Mouse (Mus musculus) kidney, embryonic 14.5 days (tissue): ENCODE results near the gene Dnhd1. TPM values are rescaled to one million over a fixed set of nuclear protein-coding genes. Genes with fewer than 3 reads are reported as not detected.
"Not testable (repeated sequence)": the region's sequence is repeated elsewhere in the genome, so short reads cannot be mapped to it uniquely, and the experiment has no call there.

ENCODE experiments used
- ATAC-seq: fragments of 200-750 bp; cut with Nextera tagmentation; 2 replicates; pipeline ENCODE4 v1.8.0; 2017; ENCODE audit warnings: moderate number of reproducible peaks, mild to moderate bottlenecking, moderate TSS enrichment, moderate library complexity; ENCODE audit not compliant: low FRiP score, low TSS enrichment
- H3K27ac ChIP-seq: fragments of 300-500 bp; sonication (generic); 2 replicates; pipeline ENCODE4 v1.5.1; 2014; ENCODE audit warnings: low read depth, mild to moderate bottlenecking, low read length, moderate library complexity, mixed read lengths
- H3K27me3 ChIP-seq: fragments of 300-500 bp; sonication (generic); 2 replicates; pipeline ENCODE4 v1.6.1; 2014; ENCODE audit warnings: mild to moderate bottlenecking, low read length; ENCODE audit not compliant: control insufficient read depth, insufficient read depth
- H3K36me3 ChIP-seq: fragments of 300-500 bp; sonication (generic); 2 replicates; pipeline ENCODE4 v1.6.1; 2014; ENCODE audit warnings: low read length, mixed read lengths; ENCODE audit not compliant: control insufficient read depth, insufficient read depth
- H3K4me1 ChIP-seq: fragments of 300-500 bp; sonication (generic); 2 replicates; pipeline ENCODE4 v1.6.1; 2014; ENCODE audit warnings: low read length, mixed read lengths; ENCODE audit not compliant: control insufficient read depth, insufficient read depth
- H3K4me2 ChIP-seq: fragments of 300-500 bp; sonication (generic); replicated peaks from 2 replicates; pipeline ENCODE4 v1.6.1; 2014; ENCODE audit warnings: low read depth, mild to moderate bottlenecking, low read length
- H3K4me3 ChIP-seq: fragments of 300-500 bp; sonication (generic); 2 replicates; pipeline ENCODE4 v1.5.1; 2014; ENCODE audit warnings: mild to moderate bottlenecking, low read length
- H3K9ac ChIP-seq: fragments of 300-500 bp; sonication (generic); 2 replicates; pipeline ENCODE4 v1.6.1; 2014; ENCODE audit warnings: low read depth, mild to moderate bottlenecking, low read length, moderate library complexity
- H3K9me3 ChIP-seq: fragments of 300-500 bp; sonication (generic); 2 replicates; pipeline ENCODE4 v1.6.1; 2016; ENCODE audit warnings: low read length; ENCODE audit not compliant: control insufficient read depth
- WGBS: fragments of 180-500 bp; shearing (Covaris S2); extraction: QIAGEN DNeasy Blood & Tissue Kit; methylation state at CpG from one replicate; pipeline ENCODE4 v1.1.7; 2014; 5-methylcytosine and 5-hydroxymethylcytosine counted together
- polyA plus RNA-seq: library from polyadenylated mRNA; unstranded; fragments of >200 nt; fragmentation: Nextera tagmentation; extraction: Ambion mirVana; gene quantifications from 2 replicates; pipeline ENCODE4 v1.2.1, GENCODE M21; 2014

The Dnhd1 gene
- polyA plus RNA-seq, 1 experiment from 2014 or later, result 1.3 TPM

DNA sequence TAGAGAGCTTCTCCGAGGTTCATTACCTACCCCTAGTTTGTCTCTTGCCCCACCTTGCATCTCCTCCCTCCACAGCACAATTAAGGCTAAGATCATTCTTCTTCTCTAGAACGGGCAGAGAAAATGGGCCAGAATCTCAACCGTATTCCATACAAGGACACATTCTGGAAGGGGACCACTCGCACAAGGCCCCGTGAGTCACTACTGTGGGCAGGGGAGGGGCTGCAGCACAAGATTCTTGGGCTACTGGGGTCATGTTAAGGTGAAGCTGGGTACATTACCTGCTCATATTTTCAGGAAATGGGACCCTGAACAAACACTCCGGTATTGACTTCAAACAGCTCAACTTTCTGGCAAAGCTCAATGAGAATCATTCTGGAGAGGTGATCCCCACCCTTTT lies 90.2 kb downstream of the Dnhd1 start:
- Histone ChIP-seq H3K4me3 (no peak overlapping the region), H3K9ac (no peak overlapping the region), H3K27me3 (no peaks in the 10 kb centered on the region), H3K27ac (no peak overlapping the region), H3K4me2 (no peak overlapping the region), H3K36me3 (peaks cover 37% of the 10 kb centered on the region), H3K4me1 (peaks cover 22% of the 10 kb centered on the region), H3K9me3 (no peaks in the 10 kb centered on the region)
- ATAC-seq, result no peak
- 87% methylated on average over 6 of the region's 6 CpGs for WGBS

GRCm38 (mm10) chr7:105741978-105742377 lies 91.4 kb downstream of the Dnhd1 start:
- H3K4me2 ChIP-seq, result no peak overlapping the region
- peaks cover 22% of the 10 kb centered on the region for H3K4me1 ChIP-seq
- no peak overlapping the region for H3K9ac ChIP-seq
- H3K9me3 ChIP-seq, result no peaks in the 10 kb centered on the region
- no peak for ATAC-seq
- 95% methylated on average over 9 of the region's 9 CpGs for WGBS
- H3K27me3 ChIP-seq, result no peaks in the 10 kb centered on the region
- no peak overlapping the region for H3K4me3 ChIP-seq
- H3K36me3 ChIP-seq, result peaks cover 44% of the 10 kb centered on the region
- H3K27ac ChIP-seq, result no peak overlapping the region

DNA sequence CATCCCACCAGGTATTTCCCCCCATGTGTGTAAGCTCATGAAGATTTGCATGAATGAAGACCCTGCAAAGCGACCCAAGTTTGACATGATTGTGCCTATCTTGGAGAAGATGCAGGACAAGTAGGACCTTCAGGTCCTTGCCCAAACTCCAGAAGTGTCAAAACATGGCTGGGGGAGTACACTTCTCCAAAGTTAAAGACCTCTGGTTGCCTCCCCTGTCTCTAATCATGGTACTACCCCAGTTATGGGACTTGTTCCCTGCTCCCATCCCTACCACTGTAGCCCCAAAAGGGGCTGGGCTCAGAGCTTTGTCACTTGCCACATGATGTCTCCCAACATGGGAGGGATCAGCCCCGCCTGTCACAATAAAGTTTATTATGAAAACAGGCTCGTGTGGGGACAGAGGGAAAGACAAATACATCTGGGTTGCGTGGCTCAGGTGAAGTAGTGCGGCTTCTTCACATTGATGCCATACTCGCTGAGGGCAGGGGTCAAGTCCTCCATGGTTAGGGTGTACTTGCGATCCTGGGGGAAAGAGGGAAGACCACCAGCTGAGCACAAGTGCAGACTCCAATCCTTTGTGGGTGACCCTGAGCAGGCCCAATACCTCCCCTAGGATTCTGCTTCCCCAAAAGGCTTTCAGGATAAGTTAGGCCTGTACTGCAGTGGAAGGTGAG lies 92.0 kb downstream of the Dnhd1 start:
- H3K9me3 ChIP-seq, H3K27ac ChIP-seq, ATAC-seq, H3K9ac ChIP-seq, H3K27me3 ChIP-seq: not testable (repeated sequence)
- 80% methylated on average over 7 of the region's 7 CpGs for WGBS
- peaks cover 19% of the 10 kb centered on the region for H3K4me1 ChIP-seq
- peaks cover 48% of the 10 kb centered on the region for H3K36me3 ChIP-seq
- H3K4me2 ChIP-seq, result peak overlapping the region; percentile 76; the same call in 1 of the 2 replicates
- peak overlapping the region; percentile 91; the same call in 1 of the 2 replicates for H3K4me3 ChIP-seq

GRCm38 (mm10) chr7:105743246-105743925 lies 92.8 kb downstream of the Dnhd1 start:
- peak overlapping the region; percentile 80 for H3K27ac ChIP-seq
- peak overlapping the region; percentile 91 for H3K4me3 ChIP-seq
- not testable (repeated sequence) for H3K9me3 ChIP-seq, ATAC-seq, H3K27me3 ChIP-seq
- 33% methylated on average over 20 of the region's 20 CpGs for WGBS
- peak overlapping the region; percentile 76 for H3K4me2 ChIP-seq
- H3K9ac ChIP-seq, result peak overlapping the region; percentile 96
- H3K36me3 ChIP-seq, result peaks cover 53% of the 10 kb centered on the region
- peaks cover 14% of the 10 kb centered on the region; the same call in 1 of the 2 replicates for H3K4me1 ChIP-seq

GRCm38 (mm10) chr7:105743926-105744590 lies 93.4 kb downstream of the Dnhd1 start, which contains the start of gene Taf10:
Taf10 (minus strand) TSS chr7:105744361.
- no peaks in the 10 kb centered on the region for H3K27me3 ChIP-seq
- H3K9ac ChIP-seq, result peak within 1 kb of the TSS; percentile 96
- peak within 1 kb of the TSS; percentile 80 for H3K27ac ChIP-seq
- H3K4me1 ChIP-seq, result peaks cover 8% of the 10 kb centered on the region; the same call in 1 of the 2 replicates
- peak within 1 kb of the TSS; percentile 76 for H3K4me2 ChIP-seq
- H3K36me3 ChIP-seq, result peaks cover 58% of the 10 kb centered on the region
- peak; percentile 98 for ATAC-seq
- peak within 1 kb of the TSS; percentile 91 for H3K4me3 ChIP-seq
- WGBS, result under 1% methylated on average over 66 of the region's 67 CpGs
- no peaks in the 10 kb centered on the region for H3K9me3 ChIP-seq

- 84% methylated on average over 2 of the region's 2 CpGs for WGBS
- ATAC-seq, result no peak
- Histone ChIP-seq H3K4me2 (no peak overlapping the region), H3K27me3 (no peaks in the 10 kb centered on the region), H3K4me3 (no peak overlapping the region), H3K4me1 (peaks cover 9% of the 10 kb centered on the region; the same call in 1 of the 2 replicates), H3K27ac (no peak overlapping the region), H3K36me3 (peaks cover 32% of the 10 kb centered on the region), H3K9ac (no peak overlapping the region), H3K9me3 (no peaks in the 10 kb centered on the region)
These were observed 97.1 kb downstream of the Dnhd1 start for GRCm38 (mm10) chr7:105747776-105748175.

DNA sequence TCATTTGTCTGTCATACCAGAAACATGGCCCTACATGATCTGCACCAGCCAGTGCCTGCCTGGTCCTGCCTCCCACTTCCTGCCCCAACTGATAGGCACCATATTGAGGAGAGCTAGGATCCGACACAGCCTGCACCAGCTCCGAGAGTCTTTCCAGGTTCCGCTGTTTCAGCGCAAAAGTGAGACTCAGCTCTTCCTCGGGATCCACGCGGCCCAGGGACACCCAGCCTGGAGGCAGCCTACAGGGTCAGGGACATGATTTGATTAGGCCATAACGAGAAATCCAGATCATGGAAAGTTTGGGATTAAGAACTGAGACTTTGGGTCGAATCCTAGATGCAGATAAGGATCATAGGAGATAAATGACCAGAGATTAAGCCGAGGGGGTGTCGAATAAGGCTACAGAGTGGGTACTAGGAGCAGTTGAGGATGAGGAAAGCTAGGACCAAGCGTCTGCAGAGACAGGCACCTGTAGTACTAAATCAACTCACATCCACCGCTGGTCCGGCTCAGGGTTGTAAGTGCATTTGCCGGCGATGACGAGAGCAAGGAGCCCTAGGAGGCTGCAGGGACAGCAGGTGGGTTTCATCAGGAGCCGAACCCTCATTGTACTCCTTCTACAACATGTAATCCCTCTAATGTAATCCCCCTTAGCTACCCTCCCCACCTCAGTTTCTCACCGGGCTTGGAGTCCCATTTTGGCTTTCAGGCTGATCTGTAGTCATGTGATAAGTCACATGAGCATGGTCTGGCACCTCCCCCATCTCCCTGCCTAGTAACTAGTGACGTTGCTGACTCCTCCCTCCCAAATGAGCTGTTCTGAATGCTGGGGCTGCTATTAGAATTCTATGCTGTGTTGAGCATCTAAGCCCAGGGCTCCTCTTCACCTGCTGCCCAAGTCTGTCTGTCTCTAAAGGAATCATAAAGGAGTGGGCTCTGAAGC lies 101.1 kb downstream of the Dnhd1 start, which contains the start of gene Tpp1:
TSS of gene Tpp1 (minus strand) at position 745 of the 943 bp plus-strand sequence.
- Histone ChIP-seq H3K36me3 (peaks cover 62% of the 10 kb centered on the region), H3K4me2 (peak within 1 kb of the TSS; percentile 70), H3K9ac (peak within 1 kb of the TSS; percentile 66), H3K9me3 (no peaks in the 10 kb centered on the region), H3K4me1 (peaks cover 4% of the 10 kb centered on the region; the same call in 1 of the 2 replicates), H3K27me3 (no peaks in the 10 kb centered on the region), H3K27ac (peak within 1 kb of the TSS; percentile 17; the same call in 1 of the 2 replicates), H3K4me3 (peak within 1 kb of the TSS; percentile 61)
- ATAC-seq, result peak; percentile 94
- WGBS, result 19% methylated on average over 20 of the region's 20 CpGs

DNA sequence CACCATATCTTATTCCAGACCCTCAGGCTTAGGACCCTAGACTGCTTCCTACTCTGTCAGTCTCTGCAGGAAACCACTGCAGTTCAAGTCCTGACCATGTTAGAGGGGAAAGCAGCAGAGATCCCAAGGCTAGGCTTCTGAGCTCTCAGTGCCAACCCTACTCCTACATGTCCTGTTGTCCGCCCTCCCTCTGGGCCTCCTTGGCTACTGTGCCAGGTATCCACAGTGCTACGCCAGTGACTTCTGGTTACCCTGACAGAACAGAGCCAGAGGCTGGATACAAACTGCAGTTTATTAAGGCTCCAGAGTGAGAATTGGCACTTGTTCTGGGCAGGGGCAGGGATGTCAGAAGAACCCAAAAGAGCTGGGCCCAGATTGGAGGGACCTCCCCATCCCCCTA lies 102.1 kb downstream of the Dnhd1 start:
- ATAC-seq, result peak; percentile 14; the same call in 1 of the 2 replicates
- peak overlapping the region; percentile 17; the same call in 1 of the 2 replicates for H3K27ac ChIP-seq
- WGBS, result 90% methylated on average over 2 of the region's 2 CpGs

More for the DNA sequence above, 102.1 kb downstream of the Dnhd1 start:
- Histone ChIP-seq H3K4me2 (no peak overlapping the region; the same call in 1 of the 2 replicates), H3K27me3 (no peaks in the 10 kb centered on the region), H3K4me1 (peaks cover 4% of the 10 kb centered on the region; the same call in 1 of the 2 replicates), H3K4me3 (no peak overlapping the region), H3K36me3 (peaks cover 67% of the 10 kb centered on the region), H3K9ac (no peak overlapping the region), H3K9me3 (no peaks in the 10 kb centered on the region)
